Mouse (Mus musculus) embryonic facial prominence, embryonic 15.5 days (tissue): ENCODE results near the gene Zfp414. TPM values are rescaled to one million over a fixed set of nuclear protein-coding genes. Genes with fewer than 3 reads are reported as not detected.

Experiments used
- ATAC-seq: fragments of 200-750 bp; cut with Nextera tagmentation; 2 replicates; pipeline ENCODE4 v1.8.0; 2017; ENCODE audit warnings: low read depth, moderate TSS enrichment; ENCODE audit not compliant: insufficient number of reproducible peaks, low FRiP score, low TSS enrichment
- H3K27ac ChIP-seq: fragments of 300-500 bp; sonication (generic); replicated peaks from 2 replicates; pipeline ENCODE4 v1.5.1; 2015; ENCODE audit warnings: mild to moderate bottlenecking, inconsistent platforms
- H3K27me3 ChIP-seq: fragments of 300-500 bp; sonication (generic); 2 replicates; pipeline ENCODE4 v1.6.1; 2015; ENCODE audit warnings: inconsistent platforms
- H3K36me3 ChIP-seq: fragments of 300-500 bp; sonication (generic); 2 replicates; pipeline ENCODE4 v1.6.1; 2015; ENCODE audit warnings: mild to moderate bottlenecking, inconsistent platforms
- H3K4me1 ChIP-seq: fragments of 300-500 bp; sonication (generic); 2 replicates; pipeline ENCODE4 v1.6.1; 2015; ENCODE audit warnings: inconsistent platforms
- H3K4me2 ChIP-seq: fragments of 300-500 bp; sonication (generic); replicated peaks from 2 replicates; pipeline ENCODE4 v1.6.1; 2015; ENCODE audit warnings: mild to moderate bottlenecking, inconsistent platforms
- H3K4me3 ChIP-seq: fragments of 300-500 bp; sonication (generic); replicated peaks from 2 replicates; pipeline ENCODE4 v1.5.1; 2015; ENCODE audit warnings: mild to moderate bottlenecking, inconsistent platforms
- H3K9ac ChIP-seq: fragments of 300-500 bp; sonication (generic); 2 replicates; pipeline ENCODE4 v1.6.1; 2015; ENCODE audit warnings: inconsistent platforms
- H3K9me3 ChIP-seq: fragments of 300-500 bp; sonication (generic); replicated peaks from 2 replicates; pipeline ENCODE4 v1.6.1; 2016; ENCODE audit warnings: inconsistent platforms
- whole genome bisulfite sequencing: fragments of 180-500 bp; shearing (Covaris S2); methylation state at CpG from one replicate; pipeline ENCODE4 v1.1.7; 2015; 5-methylcytosine and 5-hydroxymethylcytosine counted together
- polyA plus RNA-seq: library from polyadenylated mRNA; unstranded; fragments of >200 nt; fragmentation: Nextera tagmentation; extraction: Ambion mirVana; gene quantifications from 2 replicates; pipeline ENCODE4 v1.2.1, GENCODE M21; 2015

Gene Zfp414
- polyA plus RNA-seq, 1 experiment from 2014 or later = 55.7 TPM

- peaks cover 21% of the 10 kb centered on the region for H3K4me1 ChIP-seq
- peaks cover 14% of the 10 kb centered on the region for H3K36me3 ChIP-seq
- WGBS = 91% methylated on average over 3 of the region's 3 CpGs
- H3K9ac ChIP-seq = no peak overlapping the region
- no peaks in the 10 kb centered on the region for H3K9me3 ChIP-seq
- H3K27me3 ChIP-seq = no peaks in the 10 kb centered on the region
- H3K4me2 ChIP-seq = no peak overlapping the region
- ATAC-seq = no peak
- no peak overlapping the region for H3K4me3 ChIP-seq
- H3K27ac ChIP-seq = no peak overlapping the region
Measured at GRCm38 (mm10) chr17:33627281-33627680, 1.6 kb upstream of the Zfp414 start.

GRCm38 (mm10) chr17:33629487-33630125 lies 716 bp downstream of the Zfp414 start:
- peaks cover 21% of the 10 kb centered on the region for H3K4me1 ChIP-seq
- peaks cover 19% of the 10 kb centered on the region for H3K36me3 ChIP-seq
- no peaks in the 10 kb centered on the region for H3K27me3 ChIP-seq
- H3K9me3 ChIP-seq = no peaks in the 10 kb centered on the region
- H3K4me3 ChIP-seq = peak overlapping the region; percentile 84
- 63% methylated on average over 12 of the region's 12 CpGs for WGBS
- peak overlapping the region; percentile 80 for H3K4me2 ChIP-seq
- H3K27ac ChIP-seq = peak overlapping the region; percentile 100
- H3K9ac ChIP-seq = peak overlapping the region; percentile 73
- ATAC-seq = no peak

DNA sequence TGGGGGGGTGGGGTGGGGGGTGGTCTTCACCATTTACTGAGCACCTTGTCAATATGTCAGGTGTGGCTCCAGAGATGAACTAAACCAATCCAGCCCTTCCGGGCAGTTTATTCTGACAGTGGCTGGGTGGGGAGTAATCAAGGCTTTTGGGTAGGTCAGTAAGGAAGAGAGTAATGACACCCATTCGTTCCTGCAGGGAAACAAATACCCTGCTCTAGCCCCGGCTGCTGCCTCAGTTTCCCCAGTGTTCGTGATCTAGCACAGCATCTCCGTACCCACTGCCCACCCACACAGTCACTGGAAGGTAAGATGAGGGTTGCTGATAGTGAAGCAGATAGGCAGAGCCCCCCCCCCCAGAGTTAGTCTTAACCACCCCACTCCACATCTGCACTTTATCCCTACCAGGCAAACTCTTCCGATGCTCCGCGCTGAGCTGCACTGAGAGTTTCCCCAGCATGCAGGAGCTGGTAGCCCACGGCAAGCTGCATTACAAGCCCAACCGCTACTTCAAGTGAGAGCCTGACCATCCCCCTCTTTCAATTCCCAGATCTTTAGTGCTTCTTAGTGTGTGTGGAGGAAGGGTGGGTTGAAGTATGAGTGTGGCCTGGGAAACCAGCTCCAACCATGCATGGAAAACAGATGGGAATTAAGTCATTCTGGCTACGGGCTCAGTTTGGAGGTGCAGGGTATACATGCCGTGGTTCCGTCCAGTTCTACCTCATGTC lies 1.4 kb downstream of the Zfp414 start:
- H3K4me3 ChIP-seq = no peak overlapping the region
- H3K27ac ChIP-seq = 0 out of 2 replicates have a peak overlapping the region, but pooled peaks have one; percentile 44
- H3K9ac ChIP-seq = no peak overlapping the region
- ATAC-seq = no peak
- peak overlapping the region; percentile 80 for H3K4me2 ChIP-seq
- peaks cover 19% of the 10 kb centered on the region for H3K36me3 ChIP-seq
- no peaks in the 10 kb centered on the region for H3K27me3 ChIP-seq
- WGBS = 67% methylated on average over 13 of the region's 13 CpGs
- no peaks in the 10 kb centered on the region for H3K9me3 ChIP-seq
- peaks cover 21% of the 10 kb centered on the region for H3K4me1 ChIP-seq

DNA sequence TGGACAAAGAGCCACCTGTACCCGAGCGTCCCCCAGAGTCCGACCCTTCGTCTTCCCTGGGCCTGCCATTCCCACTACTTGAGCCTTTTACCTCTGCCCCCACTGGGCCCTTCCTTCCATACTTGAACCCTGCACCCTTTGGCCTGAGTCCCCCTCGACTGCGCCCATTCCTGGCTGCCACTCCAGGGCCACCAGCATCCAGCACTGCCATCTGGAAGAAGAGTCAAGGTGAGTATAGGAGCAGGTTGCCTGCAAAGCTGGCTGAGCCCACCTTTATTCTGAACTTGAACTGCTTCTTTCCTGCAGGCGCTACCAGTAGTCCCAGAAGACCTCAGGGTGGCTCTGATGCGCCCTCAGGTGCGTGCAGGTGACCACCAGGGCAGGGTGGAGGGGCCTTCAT lies 2.3 kb downstream of the Zfp414 start:
- Histone ChIP-seq H3K9me3 (no peaks in the 10 kb centered on the region), H3K27me3 (no peaks in the 10 kb centered on the region), H3K27ac (no peak overlapping the region), H3K36me3 (peaks cover 19% of the 10 kb centered on the region), H3K4me1 (peaks cover 21% of the 10 kb centered on the region), H3K9ac (no peak overlapping the region), H3K4me3 (no peak overlapping the region), H3K4me2 (no peak overlapping the region)
- 95% methylated on average over 9 of the region's 9 CpGs for WGBS
- ATAC-seq = no peak

GRCm38 (mm10) chr17:33631796-33632195 lies 2.9 kb downstream of the Zfp414 start:
- Histone ChIP-seq H3K27ac (no peak overlapping the region), H3K4me2 (no peak overlapping the region), H3K9me3 (no peaks in the 10 kb centered on the region), H3K4me1 (peaks cover 21% of the 10 kb centered on the region), H3K9ac (no peak overlapping the region), H3K27me3 (no peaks in the 10 kb centered on the region), H3K36me3 (peaks cover 19% of the 10 kb centered on the region), H3K4me3 (no peak overlapping the region)
- WGBS = 77% methylated on average over 5 of the region's 5 CpGs
- ATAC-seq = no peak

DNA sequence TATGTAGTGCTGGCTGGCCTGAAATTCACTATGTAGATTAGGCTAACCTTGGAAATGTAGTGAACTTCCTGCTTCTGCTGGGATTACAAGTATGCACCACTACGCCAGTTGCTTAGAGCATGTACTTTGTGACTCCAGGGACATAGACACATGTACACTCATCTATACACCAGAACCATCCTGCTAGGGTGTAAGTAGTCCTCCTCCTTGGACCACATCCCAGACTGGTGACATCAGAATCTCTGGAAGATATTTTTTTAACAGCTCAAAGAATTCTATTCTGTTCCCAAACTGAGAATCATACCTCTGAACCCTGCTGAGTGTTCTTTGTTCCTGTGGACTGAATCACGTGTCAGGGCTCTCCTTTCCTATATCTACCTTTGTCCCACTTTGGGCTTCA lies 8.1 kb downstream of the Zfp414 start:
- H3K36me3 ChIP-seq = peaks cover 11% of the 10 kb centered on the region; the same call in 1 of the 2 replicates
- no peaks in the 10 kb centered on the region for H3K27me3 ChIP-seq
- no peak overlapping the region for H3K4me2 ChIP-seq
- no peak overlapping the region for H3K4me3 ChIP-seq
- H3K9me3 ChIP-seq = no peaks in the 10 kb centered on the region
- WGBS = 74% methylated on average over 2 of the region's 2 CpGs
- ATAC-seq = no peak
- H3K9ac ChIP-seq = no peak overlapping the region
- H3K4me1 ChIP-seq = no peaks in the 10 kb centered on the region
- no peak overlapping the region for H3K27ac ChIP-seq

DNA sequence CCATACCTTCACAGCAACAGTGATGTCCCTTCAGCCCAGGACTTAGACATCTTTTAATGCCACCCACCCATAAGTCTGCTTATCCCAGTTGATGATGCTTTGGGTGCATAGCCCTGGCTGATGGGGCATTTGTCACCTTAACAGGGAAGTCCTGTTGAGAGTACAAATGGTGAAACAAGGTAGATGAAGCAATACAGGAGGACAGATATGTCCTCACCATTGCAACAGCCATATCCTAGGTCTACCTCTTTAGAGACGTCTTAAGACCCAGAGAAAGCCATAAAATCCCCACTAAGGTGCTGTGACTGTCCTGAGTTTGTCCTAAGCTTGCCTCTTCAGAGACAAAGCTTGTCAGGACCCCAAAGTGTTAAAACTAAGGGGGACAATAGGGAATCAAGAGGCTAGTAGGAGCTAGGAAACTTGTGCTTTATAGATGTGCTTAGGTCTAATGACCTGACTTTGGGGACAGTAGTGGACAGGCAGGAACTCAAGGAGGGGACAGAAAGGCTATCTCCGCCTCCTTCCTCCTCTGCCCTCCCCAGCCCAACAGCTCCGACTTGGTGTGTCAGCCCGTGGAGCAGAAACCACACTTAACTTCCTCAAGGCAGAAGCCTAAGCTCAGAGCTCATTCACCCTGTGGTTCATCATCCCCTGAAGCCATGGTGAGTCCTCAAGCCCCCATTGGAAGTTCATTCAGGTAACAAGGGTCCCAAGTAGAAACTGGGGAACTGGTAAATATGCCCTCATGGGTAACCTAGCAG lies 8.8 kb downstream of the Zfp414 start, which contains the start of gene Pram1:
Pram1 (plus strand) TSS at position 541 of the 761 bp plus-strand sequence.
- Histone ChIP-seq H3K9me3 (no peaks in the 10 kb centered on the region), H3K36me3 (peaks cover 10% of the 10 kb centered on the region; the same call in 1 of the 2 replicates), H3K4me2 (no peak within 1 kb of the TSS), H3K27ac (no peak within 1 kb of the TSS), H3K9ac (no peak within 1 kb of the TSS), H3K27me3 (no peaks in the 10 kb centered on the region), H3K4me1 (no peaks in the 10 kb centered on the region), H3K4me3 (no peak within 1 kb of the TSS)
- no peak for ATAC-seq
- WGBS = 88% methylated on average over 4 of the region's 4 CpGs

GRCm38 (mm10) chr17:33639743-33640142 lies 10.9 kb downstream of the Zfp414 start:
- H3K4me2 ChIP-seq = no peak overlapping the region
- no peak for ATAC-seq
- peaks cover 26% of the 10 kb centered on the region for H3K36me3 ChIP-seq
- H3K27me3 ChIP-seq = no peaks in the 10 kb centered on the region
- no peak overlapping the region for H3K9ac ChIP-seq
- 64% methylated on average over 6 of the region's 6 CpGs for WGBS
- no peak overlapping the region for H3K4me3 ChIP-seq
- no peak overlapping the region for H3K27ac ChIP-seq
- H3K4me1 ChIP-seq = no peaks in the 10 kb centered on the region
- H3K9me3 ChIP-seq = no peaks in the 10 kb centered on the region

GRCm38 (mm10) chr17:33644068-33644467 lies 15.2 kb downstream of the Zfp414 start:
- Histone ChIP-seq H3K9me3 (no peaks in the 10 kb centered on the region), H3K4me2 (no peak overlapping the region), H3K27me3 (no peaks in the 10 kb centered on the region), H3K4me1 (no peaks in the 10 kb centered on the region), H3K36me3 (peaks cover 61% of the 10 kb centered on the region), H3K4me3 (no peak overlapping the region), H3K9ac (no peak overlapping the region), H3K27ac (no peak overlapping the region)
- ATAC-seq = no peak
- 93% methylated on average over 4 of the region's 4 CpGs for WGBS

- ATAC-seq = no peak
- peaks cover 71% of the 10 kb centered on the region for H3K36me3 ChIP-seq
- WGBS = 95% methylated on average over 8 of the region's 8 CpGs
- H3K27ac ChIP-seq = no peak overlapping the region
- H3K4me2 ChIP-seq = no peak overlapping the region
- H3K4me3 ChIP-seq = no peak overlapping the region
- no peaks in the 10 kb centered on the region for H3K4me1 ChIP-seq
- no peaks in the 10 kb centered on the region for H3K9me3 ChIP-seq
- H3K9ac ChIP-seq = no peak overlapping the region
- H3K27me3 ChIP-seq = no peaks in the 10 kb centered on the region
Measured at GRCm38 (mm10) chr17:33645073-33645472, 16.2 kb downstream of the Zfp414 start.

DNA sequence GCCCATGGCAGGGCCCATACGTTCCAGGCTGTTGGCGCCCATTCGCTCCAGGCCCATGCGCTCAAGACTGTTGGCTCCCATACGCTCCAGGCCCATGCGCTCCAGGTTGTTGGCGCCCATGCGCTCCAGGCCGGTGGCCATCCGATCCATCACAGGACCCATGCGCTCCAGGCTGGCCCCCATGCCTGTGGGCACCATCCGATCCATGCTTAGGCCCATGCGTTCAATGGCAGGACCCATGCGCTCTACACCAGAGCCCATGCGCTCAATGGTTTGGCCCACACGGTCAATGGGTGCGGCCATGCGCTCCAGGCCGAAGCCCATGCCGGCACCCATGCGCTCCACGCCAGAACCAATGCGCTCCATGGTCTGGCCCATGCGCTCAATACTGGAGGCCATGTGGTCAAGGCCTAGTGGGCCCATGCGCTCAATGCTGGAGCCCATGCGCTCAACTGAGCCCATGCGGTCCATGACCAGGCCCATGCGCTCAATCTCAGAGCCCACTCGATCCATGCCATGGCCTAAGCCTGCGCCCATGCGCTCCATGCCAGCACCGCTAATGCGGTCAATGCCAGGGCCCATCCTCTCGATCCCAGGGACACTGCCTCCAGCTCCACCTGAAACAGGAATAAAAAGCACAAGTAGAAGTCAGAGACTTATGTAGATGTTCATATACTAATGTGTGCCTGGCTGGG lies 21.0 kb downstream of the Zfp414 start:
- 98% methylated on average over 34 of the region's 34 CpGs for WGBS
- no peak overlapping the region for H3K4me2 ChIP-seq
- H3K9ac ChIP-seq = no peak overlapping the region
- H3K4me3 ChIP-seq = no peak overlapping the region
- H3K27me3 ChIP-seq = no peaks in the 10 kb centered on the region
- ATAC-seq = peak; percentile 54; the same call in 1 of the 2 replicates
- no peaks in the 10 kb centered on the region for H3K9me3 ChIP-seq
- no peak overlapping the region for H3K27ac ChIP-seq
- peaks cover 88% of the 10 kb centered on the region for H3K36me3 ChIP-seq
- H3K4me1 ChIP-seq = no peaks in the 10 kb centered on the region
